Mouse (Mus musculus) G1E (cell line): Measurements from ENCODE around the gene Lhfpl3. TPM values are rescaled to one million over a fixed set of nuclear protein-coding genes. Genes with fewer than 3 reads are reported as not detected.

Experiments
- ATAC-seq: 2 replicates; pipeline ENCODE4 v1.8.0; 2016; ENCODE audit warnings: mild to moderate bottlenecking; ENCODE audit not compliant: insufficient number of reproducible peaks, poor library complexity, low FRiP score, severe bottlenecking; ENCODE audit errors: extremely low read depth
- DNase-seq: peaks from one replicate; pipeline ENCODE4 v3.0.0; 2012; ENCODE audit warnings: low spot score
- H3K27me3 ChIP-seq: 2 replicates; pipeline ENCODE4 v1.6.1; 2012; ENCODE audit warnings: mild to moderate bottlenecking, low read length, inconsistent platforms; ENCODE audit not compliant: insufficient read depth
- H3K36me3 ChIP-seq: replicated peaks from 2 replicates; pipeline ENCODE3; 2012; ENCODE audit warnings: mild to moderate bottlenecking, inconsistent platforms
- H3K4me1 ChIP-seq: 2 replicates; pipeline ENCODE4 v1.6.1; 2012; ENCODE audit warnings: low read depth, low read length, inconsistent platforms, mixed read lengths; ENCODE audit not compliant: insufficient read depth
- H3K4me3 ChIP-seq: 2 replicates; pipeline ENCODE4 v1.5.1; 2012; ENCODE audit warnings: low read depth, mild to moderate bottlenecking, inconsistent platforms, low read length, moderate library complexity, mixed read lengths
- H3K9me3 ChIP-seq: replicated peaks from 2 replicates; pipeline ENCODE4 v1.6.1; 2012; ENCODE audit warnings: inconsistent platforms
- CTCF ChIP-seq: IDR thresholded peaks from 2 replicates; pipeline ENCODE4 v1.5.1; 2012; ENCODE audit warnings: low read depth, low read length, inconsistent platforms, mixed read lengths
- GATA1 ChIP-seq: IDR thresholded peaks from 2 replicates; pipeline ENCODE4 v1.6.1; 2012; ENCODE audit warnings: borderline replicate concordance, low read length, inconsistent platforms, mixed read lengths
- GATA2 ChIP-seq: IDR thresholded peaks from 2 replicates; pipeline ENCODE4 v1.6.1; 2012; ENCODE audit warnings: low read depth, low read length, inconsistent platforms, borderline replicate concordance
- POLR2AphosphoS5 ChIP-seq: IDR thresholded peaks from 2 replicates; pipeline ENCODE4 v1.6.1; 2012; ENCODE audit warnings: low read depth, low read length, inconsistent platforms; ENCODE audit not compliant: insufficient replicate concordance
- TAL1 ChIP-seq: conservative IDR thresholded peaks from 2 replicates; pipeline ENCODE4 v1.6.1; 2012; ENCODE audit warnings: low read depth, low read length, inconsistent platforms, mixed read lengths
- polyA plus RNA-seq: library from polyadenylated mRNA; stranded (reverse); fragments of >175 nt; gene quantifications from 2 replicates; pipeline ENCODE4 v1.2.3, GENCODE M21; 2012
- total RNA-seq, 2 experiments: library from RNA; stranded (forward) in 1 of 2; stranded (reverse) in 1 of 2; fragments of 200-1000 nt in 1 of 2; fragments of >200 nt in 1 of 2; fragmentation: Nextera tagmentation in 1 of 2; gene quantifications; 2 replicates each; pipeline ENCODE4 v1.2.3; 2014 to 2017

Lhfpl3 gene
- total and polyA plus RNA-seq, 3 experiments, result 0.05 TPM; not detected in 2

- Histone ChIP-seq H3K4me3 (no peak overlapping the region), H3K4me1 (no peaks in the 10 kb centered on the region), H3K9me3 (no peaks in the 10 kb centered on the region), H3K27me3 (no peaks in the 10 kb centered on the region), H3K36me3 (no peaks in the 10 kb centered on the region)
- ATAC-seq, result no peak
- TF ChIP-seq GATA2, result no peak
- no peak for TF ChIP-seq POLR2AphosphoS5
- no peak for TF ChIP-seq TAL1
- no peak for TF ChIP-seq GATA1
- no peak for TF ChIP-seq CTCF
- no peak for DNase-seq
These were observed 151.9 kb downstream of the Lhfpl3 start for GRCm38 (mm10) chr5:22897656-22898289.

GRCm38 (mm10) chr5:22898593-22898992 lies 152.7 kb downstream of the Lhfpl3 start:
- Histone ChIP-seq H3K9me3 (no peaks in the 10 kb centered on the region), H3K36me3 (no peaks in the 10 kb centered on the region), H3K27me3 (no peaks in the 10 kb centered on the region), H3K4me1 (no peaks in the 10 kb centered on the region), H3K4me3 (no peak overlapping the region)
- ATAC-seq, result no peak
- no peak for TF ChIP-seq GATA1
- TF ChIP-seq TAL1, result no peak
- TF ChIP-seq POLR2AphosphoS5, result no peak
- TF ChIP-seq CTCF, result no peak
- no peak for TF ChIP-seq GATA2
- no peak for DNase-seq

DNA sequence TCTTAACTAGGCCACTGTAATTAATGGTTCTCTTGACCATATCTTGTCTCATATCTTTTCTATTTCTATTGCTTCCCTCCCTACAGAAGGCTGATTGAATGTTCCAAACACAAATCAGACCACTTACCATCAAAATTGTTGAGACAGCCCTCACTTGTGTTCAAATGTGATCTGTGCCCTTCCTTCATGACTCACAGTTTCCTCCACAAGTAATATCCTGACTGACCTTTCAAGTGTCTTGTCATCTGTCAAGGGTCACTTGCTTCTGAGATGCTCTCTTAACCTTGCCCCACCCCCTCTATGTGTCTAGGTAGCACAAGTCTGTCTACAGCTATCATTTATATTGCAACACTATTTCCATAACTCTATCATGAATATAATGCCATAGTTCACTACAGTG lies 154.1 kb downstream of the Lhfpl3 start:
- Histone ChIP-seq H3K4me1 (no peaks in the 10 kb centered on the region), H3K9me3 (no peaks in the 10 kb centered on the region), H3K4me3 (no peak overlapping the region), H3K27me3 (no peaks in the 10 kb centered on the region), H3K36me3 (no peaks in the 10 kb centered on the region)
- TF ChIP-seq TAL1, result no peak
- TF ChIP-seq CTCF, result no peak
- TF ChIP-seq GATA1, result no peak
- TF ChIP-seq GATA2, result no peak
- no peak for TF ChIP-seq POLR2AphosphoS5
- no peak for DNase-seq
- no peak for ATAC-seq

DNA sequence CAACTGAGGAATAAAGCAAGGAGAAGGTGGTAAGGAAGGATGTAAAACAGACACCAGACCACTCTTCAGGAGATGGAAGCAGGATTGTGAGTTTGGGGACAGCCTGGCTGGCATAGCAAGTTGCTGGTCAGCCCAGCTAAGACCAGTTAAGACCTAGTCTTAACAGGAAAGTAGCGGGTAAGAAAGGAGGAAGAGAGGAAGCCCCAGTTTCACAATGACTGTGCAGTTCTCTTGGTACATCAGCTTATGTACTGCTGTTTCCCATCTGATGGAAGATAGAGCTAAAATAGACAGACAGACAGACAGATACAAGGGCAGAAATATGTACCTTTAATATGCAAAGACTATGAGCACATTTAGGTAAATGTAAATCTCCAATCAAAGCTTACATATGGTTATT lies 171.3 kb downstream of the Lhfpl3 start:
- TF ChIP-seq GATA1 (no peak), CTCF (no peak), POLR2AphosphoS5 (no peak), GATA2 (no peak), TAL1 (no peak)
- no peak for ATAC-seq
- no peaks in the 10 kb centered on the region for H3K4me1 ChIP-seq
- no peak for DNase-seq
- no peaks in the 10 kb centered on the region for H3K27me3 ChIP-seq
- H3K4me3 ChIP-seq, result no peak overlapping the region
- H3K36me3 ChIP-seq, result no peaks in the 10 kb centered on the region
- H3K9me3 ChIP-seq, result no peaks in the 10 kb centered on the region

DNA sequence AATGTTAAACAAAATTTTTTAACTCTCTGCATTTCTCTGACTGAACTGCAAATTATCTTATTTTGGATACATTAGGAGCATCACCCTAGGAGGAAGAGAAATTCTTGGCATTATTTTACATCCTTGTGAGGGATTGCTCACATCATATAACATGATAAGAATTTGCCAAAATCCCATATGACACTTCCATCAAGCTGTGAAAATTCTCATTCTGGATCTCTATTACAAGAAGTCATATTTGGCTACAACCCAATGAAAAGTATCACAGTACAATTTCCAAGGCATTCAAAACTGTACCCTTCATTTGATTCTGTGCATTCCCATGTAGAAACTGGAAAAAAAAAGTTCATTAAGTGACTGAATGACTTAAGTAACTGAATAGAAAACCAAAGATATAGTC lies 180.3 kb downstream of the Lhfpl3 start:
- Histone ChIP-seq H3K9me3 (no peaks in the 10 kb centered on the region), H3K4me3 (no peak overlapping the region), H3K27me3 (no peaks in the 10 kb centered on the region), H3K36me3 (no peaks in the 10 kb centered on the region), H3K4me1 (no peaks in the 10 kb centered on the region)
- DNase-seq (no peak), ATAC-seq (no peak)
- TF ChIP-seq GATA1, result no peak
- no peak for TF ChIP-seq POLR2AphosphoS5

DNA sequence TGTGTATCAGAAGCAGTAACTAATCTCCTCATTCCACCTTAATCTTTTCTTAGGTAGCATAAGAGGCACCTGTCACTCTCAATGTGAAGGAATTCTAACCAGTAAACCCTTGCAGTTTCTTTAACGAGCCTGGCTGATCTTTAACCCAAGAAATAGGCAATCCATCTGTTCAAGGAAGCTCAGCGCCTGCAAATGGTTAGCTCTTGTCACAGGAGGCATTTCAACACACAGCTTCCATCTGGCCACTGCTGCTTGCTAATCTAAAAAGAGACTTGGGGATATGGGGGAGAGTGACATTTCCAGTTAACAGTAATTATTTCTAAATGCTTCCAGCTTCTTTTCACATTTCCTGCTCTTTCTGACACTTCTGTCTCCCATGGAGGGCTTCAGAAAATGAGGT lies 182.9 kb downstream of the Lhfpl3 start:
- H3K27me3 ChIP-seq, result no peaks in the 10 kb centered on the region
- no peak for TF ChIP-seq GATA2
- no peak for TF ChIP-seq TAL1
- TF ChIP-seq GATA1, result no peak
- ATAC-seq, result no peak
- no peaks in the 10 kb centered on the region for H3K36me3 ChIP-seq
- H3K4me3 ChIP-seq, result no peak overlapping the region
- no peaks in the 10 kb centered on the region for H3K4me1 ChIP-seq
- no peaks in the 10 kb centered on the region for H3K9me3 ChIP-seq
- no peak for DNase-seq
